Mouse (Mus musculus) megakaryocyte, embryonic 14.5 days (primary cell): ENCODE measurements around the gene Magi2.

Experiments used
- FLI1 ChIP-seq: IDR thresholded peaks from 2 replicates; pipeline ENCODE4 v1.6.1; 2012; ENCODE audit warnings: low read length, inconsistent platforms, mixed read lengths
- GATA1 ChIP-seq: IDR thresholded peaks from 3 replicates; pipeline ENCODE4 v1.6.1; 2012; ENCODE audit warnings: mixed read lengths, low read length, inconsistent platforms, borderline replicate concordance

GRCm38 (mm10) chr5:20461709-20462108, 1234.9 kb downstream of the Magi2 start:
- TF ChIP-seq GATA1 (no peak), FLI1 (no peak)
